Mouse (Mus musculus): ENCODE results near the gene Aicda.

Aicda gene

GRCm38 (mm10) chr6:122601615-122602014 lies 48.0 kb downstream of the Aicda start:
- DNase-seq = no peak

- peak; percentile 26 for DNase-seq
Measured at GRCm38 (mm10) chr6:122602242-122602991, 48.8 kb downstream of the Aicda start, which contains the start of gene Apobec1. Gene Apobec1, minus strand, starts transcription at chr6:122602444.

- no peak for DNase-seq
Measured at GRCm38 (mm10) chr6:122602992-122603322, 49.4 kb downstream of the Aicda start.

- no peak for DNase-seq
Measured at GRCm38 (mm10) chr6:122604260-122604659, 50.7 kb downstream of the Aicda start.

GRCm38 (mm10) chr6:122605483-122605882 lies 51.9 kb downstream of the Aicda start:
- no peak for DNase-seq

- DNase-seq = no peak
Measured at GRCm38 (mm10) chr6:122606661-122607060, 53.1 kb downstream of the Aicda start.

- no peak for DNase-seq
Measured at GRCm38 (mm10) chr6:122607700-122608099, 54.1 kb downstream of the Aicda start.

GRCm38 (mm10) chr6:122608434-122609376 lies 55.1 kb downstream of the Aicda start:
- no peak for DNase-seq

GRCm38 (mm10) chr6:122609377-122609728 lies 55.8 kb downstream of the Aicda start:
- no peak for DNase-seq

- DNase-seq = no peak
Measured at GRCm38 (mm10) chr6:122609771-122610170, 56.2 kb downstream of the Aicda start, which contains the start of gene Gdf3. Gene Gdf3, minus strand, starts transcription at chr6:122610087.

GRCm38 (mm10) chr6:122612426-122612825 lies 58.8 kb downstream of the Aicda start:
- DNase-seq = no peak
